ENCODE assay signal across 10 mouse cellular contexts in genomic region chr17:47813616-47814015, GRCm38 (mm10). TPM values are rescaled to one million over a fixed set of nuclear protein-coding genes. Genes with fewer than 3 reads are reported as not detected.
DNase-seq lines count a peak whose midpoint lies in the region; ATAC-seq and TF ChIP-seq lines count a peak whose summit lies in the region.
"Had no signal": no experiment of that assay in that cellular context is flagged by ENCODE, and none has a peak within 500 bp of the region (broad histone marks: within the 10 kb centered on the region; RNA-seq: fewer than 3 reads in every experiment).

No protein-coding gene starts in this region.

- peak overlapping the region; percentile 60 for H3K27ac ChIP-seq in heart, embryonic 11.5 days (ENCODE audit: low read depth, low read length)
- H3K27ac ChIP-seq in intestine, postnatal 0 days (ENCODE audit: low read depth, low read length), result no peak overlapping the region
- H3K27ac ChIP-seq: liver, embryonic 14.5 days had no signal

- WGBS in heart, embryonic 11.5 days (ENCODE audit: insufficient replicate concordance), result 36% methylated on average over 5 of the region's 5 CpGs
- 50% methylated on average over 5 of the region's 5 CpGs for WGBS in intestine, postnatal 0 days

- no peak for TF ChIP-seq CTCF in intestine, postnatal 0 days (IDR thresholded peaks at IDR 0.05; ENCODE audit: low read depth)

- H3K9ac ChIP-seq in heart, embryonic 11.5 days (ENCODE audit: low read depth, low read length), result no peak overlapping the region
- H3K9ac ChIP-seq in intestine, postnatal 0 days (ENCODE audit: low read depth, low read length), result no peak overlapping the region
- H3K9ac ChIP-seq: liver, embryonic 14.5 days had no signal

- H3K4me2 ChIP-seq in heart, embryonic 11.5 days, result no peak overlapping the region; the same call in 1 of the 2 replicates
- H3K4me2 ChIP-seq in intestine, postnatal 0 days (replicated peaks; ENCODE audit: low read depth), result no peak overlapping the region

- no peaks in the 10 kb centered on the region for H3K27me3 ChIP-seq in heart, embryonic 11.5 days (ENCODE audit: control insufficient read depth, insufficient read depth, low read length)
- no peaks in the 10 kb centered on the region for H3K27me3 ChIP-seq in intestine, postnatal 0 days (replicated peaks; ENCODE audit: control insufficient read depth, insufficient read depth, low read length)

- ATAC-seq in heart, embryonic 11.5 days (replicated peaks; ENCODE audit: insufficient number of reproducible peaks, low FRiP score, low TSS enrichment), result peak; percentile 76
- peak; percentile 43; the same call in 1 of the 2 replicates for ATAC-seq in intestine, postnatal 0 days

- no peak overlapping the region for H3K4me3 ChIP-seq in heart, embryonic 11.5 days (ENCODE audit: low read depth, low read length)
- no peak overlapping the region for H3K4me3 ChIP-seq in intestine, postnatal 0 days (ENCODE audit: low read depth, low read length)

- peaks cover 12% of the 10 kb centered on the region; the same call in 1 of the 2 replicates for H3K36me3 ChIP-seq in heart, embryonic 11.5 days (ENCODE audit: control insufficient read depth, insufficient read depth, low read length)
- no peaks in the 10 kb centered on the region; the same call in 1 of the 2 replicates for H3K36me3 ChIP-seq in intestine, postnatal 0 days (ENCODE audit: control insufficient read depth, insufficient read depth)

- peaks cover 24% of the 10 kb centered on the region for H3K4me1 ChIP-seq in heart, embryonic 11.5 days (ENCODE audit: control insufficient read depth, insufficient read depth, low read length)
- no peaks in the 10 kb centered on the region for H3K4me1 ChIP-seq in intestine, postnatal 0 days (replicated peaks; ENCODE audit: control insufficient read depth, insufficient read depth, low read length)

- H3K9me3 ChIP-seq in heart, embryonic 11.5 days (replicated peaks; ENCODE audit: control insufficient read depth, low read length), result no peaks in the 10 kb centered on the region
- H3K9me3 ChIP-seq in intestine, postnatal 0 days (ENCODE audit: control insufficient read depth), result no peaks in the 10 kb centered on the region

- DNase-seq in heart, adult 8-10 months (ENCODE audit: low spot score), result no peak
- DNase-seq in embryo, embryonic 11 days, result peak; percentile 56
- DNase-seq in lung, postnatal 36 days, result peak; percentile 66
- DNase-seq in gastrocnemius, postnatal 10 days, result no peak
- no peak for DNase-seq in urinary bladder, adult 18-20 months (ENCODE audit: low spot score in 2 of 2)
- DNase-seq in frontal cortex, postnatal 25 days (ENCODE audit: low spot score in 2 of 2), result no peak
- DNase-seq: cerebellum, postnatal 36 days had no signal

RNA-seq across cellular contexts. Expression of gene Mdfi, which starts 20.9 kb away (rescaled TPM):
- 28.2 and 34.6 TPM in 2 replicates for polyA plus RNA-seq in heart, embryonic 11.5 days (2014; fragmentation: Nextera tagmentation; extraction: Ambion mirVana)
- total RNA-seq in heart, adult 8-10 months (2022), result 1 to 10 TPM; 1.7 to 2.2 (median 1.9) TPM
- 1.7 and 2.1 TPM in 2 replicates for polyA plus RNA-seq in intestine, postnatal 0 days (2015; fragmentation: Nextera tagmentation; extraction: Ambion mirVana)
- total RNA-seq in gastrocnemius, postnatal 10 days (2021), result 10 to 100 TPM in 1 of 2 experiments, 1 to 10 TPM in 1; 7.2 to 10.0 TPM

Comparison
In these comparisons a context has a peak if more than half of its experiments do, and no peak if none do; other contexts are left out.
1. DNase-seq: peak in embryo, embryonic 11 days (single experiment) and lung, postnatal 36 days (single experiment); none in heart, adult 8-10 months (single experiment), gastrocnemius, postnatal 10 days (single experiment), urinary bladder, adult 18-20 months (0 of 2) and frontal cortex, postnatal 25 days (0 of 2).